Mouse (Mus musculus): ENCODE measurements at regions not wholly inside any gene's neighbourhood (a gene's known extent, or its start where the extent isn't known, plus 50 kb on each side); places are given as distances from the start of the nearest gene placed in this dataset.

- Histone ChIP-seq H3K4me2 (replicated peaks; ENCODE audit: low read depth, low read length) (no peak overlapping the region), H3K4me1 (ENCODE audit: control insufficient read depth, insufficient read depth, low read length) (0 out of 2 replicates have a peak, but pooled peaks cover 3% of the 10 kb centered on the region), H3K36me3 (ENCODE audit: control insufficient read depth, insufficient read depth, low read length) (no peaks in the 10 kb centered on the region), H3K4me3 (ENCODE audit: low read depth, low read length) (no peak overlapping the region), H3K27me3 (ENCODE audit: control insufficient read depth, insufficient read depth, low read length) (no peaks in the 10 kb centered on the region), H3K27ac (ENCODE audit: low read length) (no peak overlapping the region), H3K9ac (replicated peaks; ENCODE audit: low read depth, low read length) (no peak overlapping the region), H3K9me3 (ENCODE audit: control insufficient read depth, low read depth, low read length) (no peaks in the 10 kb centered on the region)
- ATAC-seq (ENCODE audit: insufficient number of reproducible peaks, insufficient read depth, low FRiP score, low read depth), result no peak
- 63% methylated on average over 4 of the region's 4 CpGs for WGBS
Measured at GRCm38 (mm10) chr8:103374151-103374550, 588.7 kb upstream of the Cdh11 start.

- Histone ChIP-seq H3K27ac (ENCODE audit: low read length) (no peak overlapping the region), H3K9me3 (ENCODE audit: control insufficient read depth, low read depth, low read length) (no peaks in the 10 kb centered on the region), H3K4me2 (replicated peaks; ENCODE audit: low read depth, low read length) (no peak overlapping the region), H3K4me3 (ENCODE audit: low read depth, low read length) (no peak overlapping the region), H3K27me3 (ENCODE audit: control insufficient read depth, insufficient read depth, low read length) (no peaks in the 10 kb centered on the region), H3K9ac (replicated peaks; ENCODE audit: low read depth, low read length) (no peak overlapping the region), H3K4me1 (ENCODE audit: control insufficient read depth, insufficient read depth, low read length) (0 out of 2 replicates have a peak, but pooled peaks cover 3% of the 10 kb centered on the region), H3K36me3 (ENCODE audit: control insufficient read depth, insufficient read depth, low read length) (no peaks in the 10 kb centered on the region)
- no peak for ATAC-seq (ENCODE audit: insufficient number of reproducible peaks, insufficient read depth, low FRiP score, low read depth)
- WGBS, result 8% methylated on average over 3 of the region's 3 CpGs
Measured at GRCm38 (mm10) chr8:103378545-103378944, 593.1 kb upstream of the Cdh11 start.

- no peak for ATAC-seq (ENCODE audit: insufficient number of reproducible peaks, insufficient read depth, low FRiP score, low read depth)
- no peaks in the 10 kb centered on the region for H3K36me3 ChIP-seq (ENCODE audit: control insufficient read depth, insufficient read depth, low read length)
- H3K27ac ChIP-seq (ENCODE audit: low read length), result no peak overlapping the region
- H3K4me2 ChIP-seq (replicated peaks; ENCODE audit: low read depth, low read length), result no peak overlapping the region
- H3K9ac ChIP-seq (replicated peaks; ENCODE audit: low read depth, low read length), result no peak overlapping the region
- 70% methylated on average over 3 of the region's 3 CpGs for WGBS
- 0 out of 2 replicates have a peak, but pooled peaks cover 3% of the 10 kb centered on the region for H3K4me1 ChIP-seq (ENCODE audit: control insufficient read depth, insufficient read depth, low read length)
- H3K9me3 ChIP-seq (ENCODE audit: control insufficient read depth, low read depth, low read length), result no peaks in the 10 kb centered on the region
- H3K27me3 ChIP-seq (ENCODE audit: control insufficient read depth, insufficient read depth, low read length), result no peaks in the 10 kb centered on the region
- H3K4me3 ChIP-seq (ENCODE audit: low read depth, low read length), result no peak overlapping the region
Measured at GRCm38 (mm10) chr8:103381575-103381974, 596.1 kb upstream of the Cdh11 start.

- ATAC-seq (ENCODE audit: insufficient number of reproducible peaks, insufficient read depth, low FRiP score, low read depth), result no peak
- 87% methylated on average over 6 of the region's 6 CpGs for WGBS
Measured at GRCm38 (mm10) chr8:103391359-103391758, 605.9 kb upstream of the Cdh11 start.

GRCm38 (mm10) chr8:103395316-103395715 is 609.9 kb upstream of the Cdh11 start:
- Histone ChIP-seq H3K27me3 (ENCODE audit: control insufficient read depth, insufficient read depth, low read length) (no peaks in the 10 kb centered on the region), H3K9ac (replicated peaks; ENCODE audit: low read depth, low read length) (no peak overlapping the region), H3K36me3 (ENCODE audit: control insufficient read depth, insufficient read depth, low read length) (no peaks in the 10 kb centered on the region), H3K4me1 (ENCODE audit: control insufficient read depth, insufficient read depth, low read length) (no peaks in the 10 kb centered on the region), H3K4me2 (replicated peaks; ENCODE audit: low read depth, low read length) (no peak overlapping the region), H3K4me3 (ENCODE audit: low read depth, low read length) (no peak overlapping the region), H3K27ac (ENCODE audit: low read length) (no peak overlapping the region), H3K9me3 (ENCODE audit: control insufficient read depth, low read depth, low read length) (no peaks in the 10 kb centered on the region)
- 51% methylated on average over 4 of the region's 4 CpGs for WGBS
- no peak for ATAC-seq (ENCODE audit: insufficient number of reproducible peaks, insufficient read depth, low FRiP score, low read depth)

More at GRCm38 (mm10) chr8:103391359-103391758, 605.9 kb upstream of the Cdh11 start:
- Histone ChIP-seq H3K9me3 (ENCODE audit: control insufficient read depth, low read depth, low read length) (no peaks in the 10 kb centered on the region), H3K27ac (ENCODE audit: low read length) (no peak overlapping the region), H3K27me3 (ENCODE audit: control insufficient read depth, insufficient read depth, low read length) (no peaks in the 10 kb centered on the region), H3K4me2 (replicated peaks; ENCODE audit: low read depth, low read length) (no peak overlapping the region), H3K9ac (replicated peaks; ENCODE audit: low read depth, low read length) (no peak overlapping the region), H3K4me1 (ENCODE audit: control insufficient read depth, insufficient read depth, low read length) (no peaks in the 10 kb centered on the region), H3K36me3 (ENCODE audit: control insufficient read depth, insufficient read depth, low read length) (no peaks in the 10 kb centered on the region), H3K4me3 (ENCODE audit: low read depth, low read length) (no peak overlapping the region)

- H3K27me3 ChIP-seq (ENCODE audit: control insufficient read depth, insufficient read depth, low read length), result no peaks in the 10 kb centered on the region
- no peak overlapping the region for H3K4me3 ChIP-seq (ENCODE audit: low read depth, low read length)
- no peaks in the 10 kb centered on the region for H3K36me3 ChIP-seq (ENCODE audit: control insufficient read depth, insufficient read depth, low read length)
- H3K4me1 ChIP-seq (ENCODE audit: control insufficient read depth, insufficient read depth, low read length), result no peaks in the 10 kb centered on the region
- WGBS, result 80% methylated on average over 3 of the region's 3 CpGs
- H3K9ac ChIP-seq (replicated peaks; ENCODE audit: low read depth, low read length), result no peak overlapping the region
- no peaks in the 10 kb centered on the region for H3K9me3 ChIP-seq (ENCODE audit: control insufficient read depth, low read depth, low read length)
- no peak overlapping the region for H3K27ac ChIP-seq (ENCODE audit: low read length)
- ATAC-seq (ENCODE audit: insufficient number of reproducible peaks, insufficient read depth, low FRiP score, low read depth), result no peak
- H3K4me2 ChIP-seq (replicated peaks; ENCODE audit: low read depth, low read length), result no peak overlapping the region
Measured at GRCm38 (mm10) chr8:103398179-103398578, 612.7 kb upstream of the Cdh11 start.

GRCm38 (mm10) chr8:103399466-103399865 is 614.0 kb upstream of the Cdh11 start:
- no peaks in the 10 kb centered on the region for H3K4me1 ChIP-seq (ENCODE audit: control insufficient read depth, insufficient read depth, low read length)
- no peak overlapping the region for H3K4me2 ChIP-seq (replicated peaks; ENCODE audit: low read depth, low read length)
- no peak overlapping the region for H3K9ac ChIP-seq (replicated peaks; ENCODE audit: low read depth, low read length)
- H3K27ac ChIP-seq (ENCODE audit: low read length), result no peak overlapping the region
- H3K27me3 ChIP-seq (ENCODE audit: control insufficient read depth, insufficient read depth, low read length), result no peaks in the 10 kb centered on the region
- no peaks in the 10 kb centered on the region for H3K9me3 ChIP-seq (ENCODE audit: control insufficient read depth, low read depth, low read length)
- H3K36me3 ChIP-seq (ENCODE audit: control insufficient read depth, insufficient read depth, low read length), result no peaks in the 10 kb centered on the region
- ATAC-seq (ENCODE audit: insufficient number of reproducible peaks, insufficient read depth, low FRiP score, low read depth), result no peak
- H3K4me3 ChIP-seq (ENCODE audit: low read depth, low read length), result no peak overlapping the region
- WGBS, result 81% methylated on average over 3 of the region's 3 CpGs

- Histone ChIP-seq H3K27me3 (ENCODE audit: control insufficient read depth, insufficient read depth, low read length) (no peaks in the 10 kb centered on the region), H3K27ac (ENCODE audit: low read length) (no peak overlapping the region), H3K4me2 (replicated peaks; ENCODE audit: low read depth, low read length) (no peak overlapping the region), H3K36me3 (ENCODE audit: control insufficient read depth, insufficient read depth, low read length) (no peaks in the 10 kb centered on the region), H3K4me1 (ENCODE audit: control insufficient read depth, insufficient read depth, low read length) (no peaks in the 10 kb centered on the region), H3K4me3 (ENCODE audit: low read depth, low read length) (no peak overlapping the region), H3K9ac (replicated peaks; ENCODE audit: low read depth, low read length) (no peak overlapping the region), H3K9me3 (ENCODE audit: control insufficient read depth, low read depth, low read length) (no peaks in the 10 kb centered on the region)
- no peak for ATAC-seq (ENCODE audit: insufficient number of reproducible peaks, insufficient read depth, low FRiP score, low read depth)
- 86% methylated on average over 1 of the region's 1 CpGs for WGBS
Measured at GRCm38 (mm10) chr8:103400143-103400542, 614.7 kb upstream of the Cdh11 start.

GRCm38 (mm10) chr8:103402731-103403130 is 617.3 kb upstream of the Cdh11 start:
- H3K4me1 ChIP-seq (ENCODE audit: control insufficient read depth, insufficient read depth, low read length), result peaks cover 3% of the 10 kb centered on the region; the same call in 1 of the 2 replicates
- H3K27me3 ChIP-seq (ENCODE audit: control insufficient read depth, insufficient read depth, low read length), result no peaks in the 10 kb centered on the region
- H3K4me3 ChIP-seq (ENCODE audit: low read depth, low read length), result no peak overlapping the region
- ATAC-seq (ENCODE audit: insufficient number of reproducible peaks, insufficient read depth, low FRiP score, low read depth), result no peak
- H3K4me2 ChIP-seq (replicated peaks; ENCODE audit: low read depth, low read length), result no peak overlapping the region
- H3K27ac ChIP-seq (ENCODE audit: low read length), result no peak overlapping the region
- H3K9me3 ChIP-seq (ENCODE audit: control insufficient read depth, low read depth, low read length), result no peaks in the 10 kb centered on the region
- H3K36me3 ChIP-seq (ENCODE audit: control insufficient read depth, insufficient read depth, low read length), result no peaks in the 10 kb centered on the region
- 74% methylated on average over 3 of the region's 3 CpGs for WGBS
- H3K9ac ChIP-seq (replicated peaks; ENCODE audit: low read depth, low read length), result no peak overlapping the region
